Mouse (Mus musculus) adrenal gland, postnatal 4 days (tissue): ENCODE data around the gene Pcsk2. TPM values are rescaled to one million over a fixed set of nuclear protein-coding genes. Genes with fewer than 3 reads are reported as not detected.

Source experiments
- DNase-seq, 2 experiments: peaks; one replicate each; pipeline ENCODE4 v3.0.0; 2021 to 2022; ENCODE audit warnings: low spot score in 2 of 2, mixed read lengths in 2 of 2
- long read RNA-seq, 2 experiments: library from polyadenylated mRNA; stranded (forward); transcript quantifications; one replicate each; pipeline ENCODE4 v2.0.0; 2021
- total RNA-seq, 2 experiments: library from RNA; stranded (reverse); gene quantifications; 2 replicates each; pipeline ENCODE4 v1.2.3; 2021

Pcsk2 gene
- total RNA-seq: 10 to 100 TPM in 1 of 2 experiments, 1 to 10 TPM in 1; 5.5 to 13.2 TPM
- long read RNA-seq, experiment 1, full-length matches to known transcripts: 8 of 13 reads
- long read RNA-seq, experiment 1, partial matches to known transcripts: 5 of 13 reads
- long read RNA-seq, experiment 1, other reads (novel, unspliced or antisense): 0 of 13 reads
- long read RNA-seq, experiment 2, full-length matches to known transcripts: 21 of 30 reads
- long read RNA-seq, experiment 2, partial matches to known transcripts: 7 of 30 reads
- long read RNA-seq, experiment 2, other reads (novel, unspliced or antisense): 2 of 30 reads

- peak in 1 of 2 experiments; percentile 9 for DNase-seq
These were observed at the start of gene Pcsk2 for GRCm38 (mm10) chr2:143545758-143546246. Pcsk2 (plus strand) TSS chr2:143546156.

DNA sequence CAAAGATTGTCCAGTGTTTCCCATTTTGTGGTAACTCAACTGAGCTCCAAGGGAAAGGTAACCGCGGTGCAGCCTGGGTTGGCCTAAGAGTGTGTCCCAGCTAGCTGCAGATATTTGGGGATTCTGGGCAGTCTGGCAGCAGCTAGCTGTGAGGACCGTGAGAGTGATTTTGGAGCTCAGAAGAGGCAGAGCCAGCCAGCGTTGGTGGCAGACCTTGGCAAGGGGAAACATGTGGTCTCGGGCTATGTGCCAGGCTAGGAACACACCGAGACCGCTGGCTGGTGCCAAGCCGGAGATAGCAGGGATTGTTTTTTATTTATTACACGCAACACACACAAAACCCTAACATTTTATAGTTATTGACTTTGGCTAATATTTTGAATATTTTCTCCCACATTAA lies 45.1 kb upstream of the Pcsk2 start:
- no peak for DNase-seq

- DNase-seq: no peak
These were observed 44.2 kb upstream of the Pcsk2 start for GRCm38 (mm10) chr2:143501760-143502159.

DNA sequence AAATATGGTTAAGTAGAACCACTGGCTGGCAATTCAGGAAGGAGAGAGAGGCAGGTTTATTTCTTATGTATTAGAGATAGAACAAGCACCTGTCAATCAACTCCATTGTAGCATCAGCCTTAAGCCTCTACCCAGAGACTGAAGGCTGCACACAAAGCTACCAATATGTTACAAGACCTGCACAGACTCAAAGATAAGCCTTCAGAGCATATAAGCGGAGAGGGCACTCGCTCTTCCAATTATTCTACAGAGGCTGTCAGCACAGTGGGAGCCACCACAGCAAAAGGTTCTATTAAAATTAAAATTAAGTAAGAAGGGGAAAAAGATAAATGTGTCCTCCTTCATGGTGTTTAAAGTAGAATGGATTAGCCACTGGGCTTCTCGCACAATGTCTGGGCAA lies 43.8 kb upstream of the Pcsk2 start:
- DNase-seq: no peak

- peak in 1 of 2 experiments; percentile 13 for DNase-seq
These were observed 9.5 kb upstream of the Pcsk2 start for GRCm38 (mm10) chr2:143536485-143536884.

DNA sequence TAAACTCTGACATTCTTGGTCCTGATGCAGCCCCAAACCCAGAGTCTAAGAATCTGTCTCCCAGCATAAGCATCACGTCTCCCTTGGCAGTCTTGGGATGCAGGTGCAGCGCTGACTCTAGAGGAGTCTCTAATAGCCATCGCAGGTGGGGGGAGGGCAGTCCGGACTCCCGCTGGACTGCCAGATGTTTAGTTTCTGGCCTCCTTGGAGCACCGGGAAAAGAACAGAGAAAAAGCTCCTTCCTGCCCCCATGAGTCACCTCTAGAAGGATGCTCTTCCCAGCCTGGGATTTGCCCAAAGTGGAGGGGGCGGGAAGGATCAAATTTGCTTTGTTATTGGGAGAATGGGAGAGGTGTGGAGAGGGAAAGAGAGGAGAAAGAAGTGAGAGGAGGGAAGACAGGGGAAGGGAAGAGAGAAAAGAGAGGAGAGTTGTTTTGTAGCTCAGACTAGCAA lies 631 bp upstream of the Pcsk2 start:
- DNase-seq: no peak

GRCm38 (mm10) chr2:143546412-143547211 lies 656 bp downstream of the Pcsk2 start:
- DNase-seq: no peak

- no peak for DNase-seq
These were observed 1.5 kb downstream of the Pcsk2 start for GRCm38 (mm10) chr2:143547251-143548090.

- DNase-seq: no peak
These were observed 14.4 kb downstream of the Pcsk2 start for GRCm38 (mm10) chr2:143560384-143560783.

DNA sequence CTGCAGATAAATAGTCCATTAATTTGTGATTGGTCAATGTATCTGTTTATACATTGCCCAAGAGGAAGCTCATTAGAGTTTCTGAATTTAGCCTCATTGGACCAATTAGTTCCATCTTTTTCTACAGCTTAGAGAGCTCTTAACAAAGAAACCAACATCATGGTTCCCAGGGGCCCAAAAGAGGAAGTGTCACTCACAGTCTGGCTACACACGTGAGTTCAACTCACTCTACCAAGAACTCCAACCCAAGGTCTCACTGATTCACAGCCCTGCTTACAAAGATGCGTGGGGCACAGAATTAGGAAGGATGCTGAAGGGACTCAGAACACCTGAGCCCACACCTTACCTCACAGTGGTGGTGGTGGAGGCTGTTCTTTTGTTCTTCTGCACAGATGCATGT lies 19.1 kb downstream of the Pcsk2 start:
- no peak for DNase-seq

- DNase-seq: no peak
These were observed 20.0 kb downstream of the Pcsk2 start for GRCm38 (mm10) chr2:143565961-143566360.

GRCm38 (mm10) chr2:143585341-143585740 lies 39.4 kb downstream of the Pcsk2 start:
- DNase-seq: no peak

GRCm38 (mm10) chr2:143590398-143590797 lies 44.4 kb downstream of the Pcsk2 start:
- DNase-seq: no peak

GRCm38 (mm10) chr2:143603071-143603470 lies 57.1 kb downstream of the Pcsk2 start:
- DNase-seq: no peak

DNA sequence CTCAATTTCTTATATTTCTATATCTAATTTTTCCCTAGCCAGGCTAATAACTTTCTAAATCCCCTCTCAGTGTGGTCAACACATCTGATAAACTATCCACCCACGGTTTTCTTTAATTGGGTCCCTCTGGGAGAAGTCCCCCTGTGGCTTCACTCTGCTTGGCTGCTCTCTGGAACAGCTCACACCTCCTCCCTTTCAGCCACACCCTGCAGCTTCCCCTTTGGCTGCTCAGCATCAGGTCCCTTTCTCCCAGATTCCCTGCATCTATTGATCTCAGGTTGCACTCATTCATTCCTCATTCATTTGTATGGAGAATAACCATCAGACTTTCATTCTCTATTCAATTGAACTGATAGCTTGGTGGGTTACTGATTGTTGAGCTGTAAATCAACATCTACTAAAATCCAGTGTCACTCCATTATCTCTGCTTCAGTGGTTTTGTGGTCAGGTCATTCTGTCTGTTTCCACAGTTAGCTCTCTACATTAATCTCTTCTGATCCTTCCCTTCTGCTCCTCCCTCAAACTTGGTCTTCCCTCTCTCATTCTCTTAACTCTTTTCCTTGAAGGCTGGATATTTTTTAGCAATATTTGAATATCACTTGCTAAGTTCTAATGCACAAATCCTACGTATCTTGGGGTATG lies 58.0 kb downstream of the Pcsk2 start:
- no peak for DNase-seq

DNA sequence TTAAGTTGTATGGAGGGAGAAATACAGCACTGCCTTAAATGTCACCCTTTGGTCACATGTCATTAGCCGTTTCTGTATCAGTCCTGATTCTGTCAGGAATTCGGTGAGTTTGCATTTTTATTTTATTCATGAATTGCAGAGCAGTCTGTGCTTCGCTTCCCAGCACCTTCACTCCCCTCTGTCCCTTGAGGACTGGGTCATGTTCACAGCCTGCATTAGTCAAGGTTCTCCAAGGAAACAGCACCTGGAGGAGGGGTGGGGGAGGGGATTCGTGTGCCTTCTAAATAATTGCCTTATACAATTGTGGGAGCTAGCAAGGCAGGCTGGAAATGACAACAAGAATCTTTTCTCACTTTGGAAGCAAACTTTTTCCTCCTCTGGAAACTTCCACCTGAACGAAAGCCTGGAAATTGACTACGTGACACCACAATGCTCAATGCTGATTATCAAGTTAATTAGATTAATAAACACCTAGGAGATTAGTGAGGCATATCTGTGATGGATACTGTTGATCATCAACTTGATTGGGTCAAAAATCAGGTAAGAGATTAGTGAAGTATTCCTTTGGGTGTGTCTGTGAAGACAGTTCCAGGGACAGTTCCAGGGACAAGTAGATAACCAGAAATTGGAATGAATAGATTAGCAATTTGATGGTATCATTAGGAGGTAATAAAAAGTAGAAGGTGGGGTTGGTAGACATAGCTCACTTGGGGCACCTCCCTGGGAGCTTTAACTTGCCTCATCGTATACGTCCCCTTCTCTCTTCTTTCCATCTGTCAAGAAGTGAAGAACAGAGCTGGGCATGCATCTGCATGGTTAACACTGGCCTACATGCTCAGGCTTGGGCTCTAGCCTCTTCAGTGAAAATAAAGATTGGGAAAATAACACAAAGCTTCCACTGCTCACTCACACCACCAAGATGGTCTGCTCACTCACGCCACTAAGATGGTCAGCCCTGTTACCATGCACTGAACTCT lies 64.7 kb downstream of the Pcsk2 start:
- no peak for DNase-seq

DNA sequence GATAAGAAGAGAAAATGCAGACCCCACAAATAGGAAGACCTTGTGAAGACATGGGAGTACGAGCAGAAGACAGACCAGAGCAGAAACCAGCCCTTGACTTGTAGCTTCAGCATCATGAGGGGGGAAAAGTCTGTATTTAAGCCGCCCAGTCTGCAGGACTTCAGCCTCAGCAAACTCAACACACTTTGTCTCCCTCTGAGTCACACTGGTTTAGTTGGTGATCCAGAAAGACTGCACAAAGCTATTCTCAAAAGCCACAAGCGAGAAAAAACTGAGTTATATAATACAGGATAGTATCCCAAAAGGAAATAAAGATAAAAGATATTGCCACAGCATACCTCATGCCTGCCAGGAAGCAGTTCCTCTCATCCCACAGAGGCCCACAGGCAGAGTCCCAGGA lies 67.5 kb downstream of the Pcsk2 start:
- DNase-seq: no peak

- no peak for DNase-seq
These were observed 68.8 kb downstream of the Pcsk2 start for GRCm38 (mm10) chr2:143614775-143615174.

DNA sequence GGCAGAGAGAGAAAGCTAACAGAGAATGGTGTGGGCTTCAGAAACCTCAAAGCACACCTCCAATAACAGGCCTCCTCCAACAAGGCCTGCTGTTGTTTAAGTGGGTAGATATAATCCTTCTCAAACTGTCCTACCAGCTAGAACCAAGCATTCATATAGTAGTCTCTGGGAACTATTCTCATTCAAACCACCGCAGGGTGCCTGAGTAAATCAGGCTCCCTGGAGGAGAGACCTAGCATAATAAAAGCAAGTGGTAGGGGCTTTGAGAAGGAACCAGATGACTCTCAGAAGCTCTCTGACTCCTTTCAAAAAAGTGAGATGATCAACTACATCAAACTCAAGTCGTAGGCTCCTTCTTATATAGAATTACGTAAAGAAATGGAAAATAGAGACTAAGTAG lies 75.0 kb downstream of the Pcsk2 start:
- no peak for DNase-seq

GRCm38 (mm10) chr2:143623916-143624315 lies 78.0 kb downstream of the Pcsk2 start:
- DNase-seq: no peak
